Mouse (Mus musculus): ENCODE measurements around the gene Blm. TPM values are rescaled to one million over a fixed set of nuclear protein-coding genes. Genes with fewer than 3 reads are reported as not detected.

The Blm gene
- total RNA-seq, 1 experiment from 2014 or later, result 6.6 TPM

- no peak for DNase-seq
These were observed 95.0 kb downstream of the Blm start for GRCm38 (mm10) chr7:80439789-80440488.

GRCm38 (mm10) chr7:80439032-80439760 is 95.7 kb downstream of the Blm start:
- DNase-seq, result peak; percentile 53

- no peak for DNase-seq
These were observed 98.3 kb downstream of the Blm start for GRCm38 (mm10) chr7:80436571-80436970.

- no peak for DNase-seq
These were observed 99.3 kb downstream of the Blm start for GRCm38 (mm10) chr7:80435594-80435993.

- DNase-seq, result no peak
These were observed 105.3 kb downstream of the Blm start for GRCm38 (mm10) chr7:80429661-80430060.

GRCm38 (mm10) chr7:80427730-80428129 is 107.2 kb downstream of the Blm start:
- no peak for DNase-seq

- DNase-seq, result no peak
These were observed 108.6 kb downstream of the Blm start for GRCm38 (mm10) chr7:80426363-80426762.

- DNase-seq, result no peak
These were observed 110.2 kb downstream of the Blm start for GRCm38 (mm10) chr7:80424722-80425121.

GRCm38 (mm10) chr7:80422759-80423480 is 112.0 kb downstream of the Blm start:
- DNase-seq, result no peak

- no peak for DNase-seq
These were observed 113.3 kb downstream of the Blm start for GRCm38 (mm10) chr7:80421576-80421975.

- DNase-seq, result no peak
These were observed 114.3 kb downstream of the Blm start for GRCm38 (mm10) chr7:80420586-80420985.

- DNase-seq, result no peak
These were observed 115.6 kb downstream of the Blm start for GRCm38 (mm10) chr7:80419278-80419677.

GRCm38 (mm10) chr7:80418036-80418435 is 116.9 kb downstream of the Blm start:
- no peak for DNase-seq

GRCm38 (mm10) chr7:80417601-80418000 is 117.3 kb downstream of the Blm start:
- no peak for DNase-seq

- no peak for DNase-seq
These were observed 118.0 kb downstream of the Blm start for GRCm38 (mm10) chr7:80416969-80417368.

GRCm38 (mm10) chr7:80414303-80414855 is 120.5 kb downstream of the Blm start:
- DNase-seq, result no peak

GRCm38 (mm10) chr7:80413512-80414302 is 121.2 kb downstream of the Blm start:
- no peak for DNase-seq

GRCm38 (mm10) chr7:80412781-80413180 is 122.1 kb downstream of the Blm start:
- DNase-seq, result no peak

GRCm38 (mm10) chr7:80412279-80412678 is 122.6 kb downstream of the Blm start:
- no peak for DNase-seq

- no peak for DNase-seq
These were observed 124.5 kb downstream of the Blm start for GRCm38 (mm10) chr7:80410380-80410779.

- no peak for DNase-seq
These were observed 127.2 kb downstream of the Blm start for GRCm38 (mm10) chr7:80407712-80408111.

- no peak for DNase-seq
These were observed 128.7 kb downstream of the Blm start for GRCm38 (mm10) chr7:80406186-80406585.

Measured in adrenal gland, postnatal 25 days (tissue).